Mouse (Mus musculus) testis, adult 2 months (tissue): ENCODE measurements at regions not wholly inside any gene's neighbourhood (a gene's known extent, or its start where the extent isn't known, plus 50 kb on each side); places are given as distances from the start of the nearest gene placed in this dataset.
A peak's percentile ranks its signal among the peaks of the same experiment; 100 is the strongest.

ENCODE experiments used
- H3K27ac ChIP-seq: fragments of 200-500 bp; 2 replicates; pipeline ENCODE4 v1.5.1; 2012; ENCODE audit warnings: low read depth, low read length; ENCODE audit not compliant: control insufficient read depth, insufficient read depth
- H3K27me3 ChIP-seq: fragments of 200-500 bp; 2 replicates; pipeline ENCODE4 v1.6.1; 2012; ENCODE audit warnings: mild to moderate bottlenecking, low read length, moderate library complexity; ENCODE audit not compliant: control insufficient read depth, insufficient read depth
- H3K36me3 ChIP-seq: fragments of 200-500 bp; 2 replicates; pipeline ENCODE4 v1.6.1; 2012; ENCODE audit warnings: mild to moderate bottlenecking, low read length; ENCODE audit not compliant: control insufficient read depth, insufficient read depth
- H3K4me1 ChIP-seq: fragments of 200-500 bp; 2 replicates; pipeline ENCODE4 v1.6.1; 2012; ENCODE audit warnings: low read length; ENCODE audit not compliant: control insufficient read depth, insufficient read depth
- H3K4me3 ChIP-seq: fragments of 200-500 bp; 2 replicates; pipeline ENCODE4 v1.5.1; 2012; ENCODE audit warnings: low read depth, mild to moderate bottlenecking, low read length, moderate library complexity, mixed read lengths; ENCODE audit not compliant: control insufficient read depth
- CTCF ChIP-seq: fragments of 200-500 bp; IDR thresholded peaks from 2 replicates; pipeline ENCODE4 v1.5.1; 2012; ENCODE audit warnings: low read depth, mild to moderate bottlenecking, inconsistent platforms, low read length, moderate library complexity; ENCODE audit not compliant: control insufficient read depth, insufficient read depth, insufficient replicate concordance
- POLR2A ChIP-seq: fragments of 200-500 bp; IDR thresholded peaks from 2 replicates; pipeline ENCODE4 v1.6.1; 2012; ENCODE audit warnings: low read depth, mild to moderate bottlenecking, inconsistent platforms, low read length, moderate library complexity; ENCODE audit not compliant: control insufficient read depth

GRCm38 (mm10) chr17:52165891-52166485, 332.9 kb upstream of the Satb1 start:
- H3K27me3 ChIP-seq, result no peaks in the 10 kb centered on the region
- H3K36me3 ChIP-seq, result no peaks in the 10 kb centered on the region
- H3K4me3 ChIP-seq, result peak overlapping the region; percentile 25; the same call in 1 of the 2 replicates
- no peak for TF ChIP-seq POLR2A
- no peak for TF ChIP-seq CTCF
- no peaks in the 10 kb centered on the region for H3K4me1 ChIP-seq
- no peak overlapping the region for H3K27ac ChIP-seq

GRCm38 (mm10) chr17:52162559-52163397, 329.7 kb upstream of the Satb1 start:
- Histone ChIP-seq H3K4me3 (no peak overlapping the region), H3K27me3 (no peaks in the 10 kb centered on the region), H3K27ac (no peak overlapping the region), H3K36me3 (no peaks in the 10 kb centered on the region), H3K4me1 (no peaks in the 10 kb centered on the region)
- no peak for TF ChIP-seq CTCF
- no peak for TF ChIP-seq POLR2A

GRCm38 (mm10) chr17:52150496-52150895, 317.4 kb upstream of the Satb1 start:
- H3K4me1 ChIP-seq, result no peaks in the 10 kb centered on the region
- H3K27ac ChIP-seq, result no peak overlapping the region
- TF ChIP-seq POLR2A (no peak), CTCF (no peak)
- H3K27me3 ChIP-seq, result no peaks in the 10 kb centered on the region
- no peak overlapping the region for H3K4me3 ChIP-seq
- no peaks in the 10 kb centered on the region for H3K36me3 ChIP-seq

GRCm38 (mm10) chr17:52149834-52150233, 316.7 kb upstream of the Satb1 start:
- no peaks in the 10 kb centered on the region for H3K27me3 ChIP-seq
- H3K36me3 ChIP-seq, result no peaks in the 10 kb centered on the region
- TF ChIP-seq CTCF (no peak), POLR2A (no peak)
- H3K4me1 ChIP-seq, result no peaks in the 10 kb centered on the region
- H3K27ac ChIP-seq, result no peak overlapping the region
- H3K4me3 ChIP-seq, result no peak overlapping the region

- Histone ChIP-seq H3K27me3 (no peaks in the 10 kb centered on the region), H3K36me3 (no peaks in the 10 kb centered on the region), H3K4me3 (no peak overlapping the region), H3K27ac (no peak overlapping the region), H3K4me1 (no peaks in the 10 kb centered on the region)
- no peak for TF ChIP-seq POLR2A
- no peak for TF ChIP-seq CTCF
These were observed 316.0 kb upstream of the Satb1 start for GRCm38 (mm10) chr17:52149068-52149467.

- Histone ChIP-seq H3K27me3 (no peaks in the 10 kb centered on the region), H3K36me3 (no peaks in the 10 kb centered on the region), H3K4me1 (no peaks in the 10 kb centered on the region), H3K4me3 (no peak overlapping the region), H3K27ac (no peak overlapping the region)
- TF ChIP-seq CTCF (no peak), POLR2A (no peak)
These were observed 270.8 kb upstream of the Satb1 start for GRCm38 (mm10) chr17:52103891-52104290.

- TF ChIP-seq POLR2A (no peak), CTCF (no peak)
- Histone ChIP-seq H3K4me3 (no peak overlapping the region), H3K4me1 (no peaks in the 10 kb centered on the region), H3K27me3 (no peaks in the 10 kb centered on the region), H3K27ac (no peak overlapping the region), H3K36me3 (no peaks in the 10 kb centered on the region)
These were observed 252.7 kb upstream of the Satb1 start for GRCm38 (mm10) chr17:52085834-52086233.
